Mouse (Mus musculus) kidney, postnatal 0 days (tissue): ENCODE data around the gene Wapl. TPM values are rescaled to one million over a fixed set of nuclear protein-coding genes. Genes with fewer than 3 reads are reported as not detected.

Source experiments
- ATAC-seq: fragments of 200-750 bp; cut with Nextera tagmentation; replicated peaks from 2 replicates; pipeline ENCODE4 v1.8.0; 2017; ENCODE audit warnings: low read depth, moderate number of reproducible peaks, moderate TSS enrichment, moderate library complexity; ENCODE audit not compliant: low FRiP score
- DNase-seq: peaks from one replicate; pipeline ENCODE4 v3.0.0-alpha.2; 2016; ENCODE audit warnings: low spot score
- H3K27ac ChIP-seq: fragments of 300-500 bp; sonication (generic); 2 replicates; pipeline ENCODE4 v1.5.1; 2014; ENCODE audit warnings: mild to moderate bottlenecking
- H3K27me3 ChIP-seq: fragments of 300-500 bp; sonication (generic); 2 replicates; pipeline ENCODE4 v1.6.1; 2014; ENCODE audit warnings: low read length, mixed read lengths; ENCODE audit not compliant: insufficient read depth
- H3K36me3 ChIP-seq: fragments of 300-500 bp; sonication (generic); 2 replicates; pipeline ENCODE4 v1.6.1; 2014; ENCODE audit warnings: low read length, mixed read lengths; ENCODE audit not compliant: insufficient read depth
- H3K4me1 ChIP-seq: fragments of 300-500 bp; sonication (generic); replicated peaks from 2 replicates; pipeline ENCODE4 v1.6.1; 2014; ENCODE audit warnings: antibody characterized with exemption, low read length, mixed read lengths; ENCODE audit not compliant: insufficient read depth
- H3K4me2 ChIP-seq: fragments of 300-500 bp; sonication (generic); 2 replicates; pipeline ENCODE4 v1.6.1; 2014; ENCODE audit warnings: mild to moderate bottlenecking, low read length, moderate library complexity, mixed read lengths
- H3K4me3 ChIP-seq: fragments of 300-500 bp; sonication (generic); replicated peaks from 2 replicates; pipeline ENCODE4 v1.5.1; 2014; ENCODE audit warnings: low read depth, low read length
- H3K9ac ChIP-seq: fragments of 300-500 bp; sonication (generic); 2 replicates; pipeline ENCODE4 v1.6.1; 2014; ENCODE audit warnings: low read depth, low read length
- H3K9me3 ChIP-seq: fragments of 300-500 bp; sonication (generic); replicated peaks from 2 replicates; pipeline ENCODE4 v1.6.1; 2016; ENCODE audit warnings: low read length, inconsistent platforms, mixed read lengths
- CTCF ChIP-seq: IDR thresholded peaks from 2 replicates; pipeline ENCODE4 v1.5.1; 2016; ENCODE audit warnings: antibody characterized with exemption, low read depth, mild to moderate bottlenecking, moderate library complexity
- WGBS: fragments of 180-500 bp; shearing (Covaris S2); extraction: QIAGEN DNeasy Blood & Tissue Kit; methylation state at CpG from one replicate; pipeline ENCODE4 v1.1.7; 2014; 5-methylcytosine and 5-hydroxymethylcytosine counted together
- polyA plus RNA-seq: library from polyadenylated mRNA; unstranded; fragments of >200 nt; fragmentation: Nextera tagmentation; extraction: Ambion mirVana; gene quantifications from 2 replicates; pipeline ENCODE4 v1.2.1, GENCODE M21; 2015

Wapl gene
- polyA plus RNA-seq, 1 experiment from 2014 or later: 25.0 TPM

- Histone ChIP-seq H3K9me3 (no peaks in the 10 kb centered on the region), H3K4me3 (no peak overlapping the region), H3K36me3 (no peaks in the 10 kb centered on the region), H3K27ac (no peak overlapping the region), H3K4me1 (peaks cover 9% of the 10 kb centered on the region; the same call in 1 of the 2 replicates), H3K4me2 (no peak overlapping the region), H3K27me3 (no peaks in the 10 kb centered on the region), H3K9ac (no peak overlapping the region)
- TF ChIP-seq CTCF: no peak
- WGBS: 76% methylated on average over 3 of the region's 3 CpGs
- ATAC-seq (no peak), DNase-seq (no peak)
Observed at GRCm38 (mm10) chr14:34773681-34774080, 100.0 kb downstream of the Wapl start.

- Histone ChIP-seq H3K9ac (no peak overlapping the region), H3K4me2 (no peak overlapping the region), H3K27ac (no peak overlapping the region), H3K36me3 (no peaks in the 10 kb centered on the region), H3K4me1 (peaks cover 6% of the 10 kb centered on the region; the same call in 1 of the 2 replicates), H3K4me3 (no peak overlapping the region), H3K9me3 (no peaks in the 10 kb centered on the region), H3K27me3 (no peaks in the 10 kb centered on the region)
- DNase-seq (no peak), ATAC-seq (no peak)
- no peak for TF ChIP-seq CTCF
- WGBS: 83% methylated on average over 6 of the region's 6 CpGs
Observed at GRCm38 (mm10) chr14:34774231-34774630, 100.5 kb downstream of the Wapl start.

- Histone ChIP-seq H3K27me3 (no peaks in the 10 kb centered on the region), H3K9me3 (no peaks in the 10 kb centered on the region), H3K4me3 (no peak overlapping the region), H3K4me1 (no peaks in the 10 kb centered on the region), H3K27ac (no peak overlapping the region), H3K36me3 (no peaks in the 10 kb centered on the region), H3K4me2 (no peak overlapping the region), H3K9ac (no peak overlapping the region)
- ATAC-seq (no peak), DNase-seq (no peak)
- 88% methylated on average over 12 of the region's 12 CpGs for WGBS
- TF ChIP-seq CTCF: no peak
Observed at GRCm38 (mm10) chr14:34776719-34777385, 103.1 kb downstream of the Wapl start.

GRCm38 (mm10) chr14:34777810-34778209 is 104.1 kb downstream of the Wapl start:
- H3K4me3 ChIP-seq: no peak overlapping the region
- ATAC-seq (0 out of 2 replicates have a peak, but pooled peaks have one; percentile 40), DNase-seq (peak; percentile 79)
- no peaks in the 10 kb centered on the region for H3K27me3 ChIP-seq
- H3K36me3 ChIP-seq: no peaks in the 10 kb centered on the region
- H3K9ac ChIP-seq: no peak overlapping the region
- peak; percentile 85 for TF ChIP-seq CTCF
- no peaks in the 10 kb centered on the region for H3K9me3 ChIP-seq
- no peak overlapping the region for H3K27ac ChIP-seq
- WGBS: 19% methylated on average over 10 of the region's 10 CpGs
- no peaks in the 10 kb centered on the region for H3K4me1 ChIP-seq
- H3K4me2 ChIP-seq: no peak overlapping the region

- no peak for TF ChIP-seq CTCF
- no peak overlapping the region for H3K27ac ChIP-seq
- H3K27me3 ChIP-seq: no peaks in the 10 kb centered on the region
- H3K9me3 ChIP-seq: no peaks in the 10 kb centered on the region
- no peaks in the 10 kb centered on the region for H3K4me1 ChIP-seq
- 83% methylated on average over 7 of the region's 7 CpGs for WGBS
- no peaks in the 10 kb centered on the region for H3K36me3 ChIP-seq
- H3K9ac ChIP-seq: no peak overlapping the region
- H3K4me2 ChIP-seq: no peak overlapping the region
- DNase-seq (no peak), ATAC-seq (no peak)
- H3K4me3 ChIP-seq: no peak overlapping the region
Observed at GRCm38 (mm10) chr14:34778760-34779159, 105.0 kb downstream of the Wapl start.

GRCm38 (mm10) chr14:34793406-34794037 is 119.8 kb downstream of the Wapl start:
- WGBS: 62% methylated on average over 1 of the region's 1 CpGs
- H3K9me3 ChIP-seq: no peaks in the 10 kb centered on the region
- no peak for ATAC-seq
- H3K27me3 ChIP-seq: no peaks in the 10 kb centered on the region
- H3K27ac ChIP-seq: no peak overlapping the region
- H3K4me1 ChIP-seq: no peaks in the 10 kb centered on the region
- H3K4me3 ChIP-seq: no peak overlapping the region
- no peak for TF ChIP-seq CTCF
- H3K36me3 ChIP-seq: no peaks in the 10 kb centered on the region
- no peak overlapping the region for H3K9ac ChIP-seq
- DNase-seq: no peak
- H3K4me2 ChIP-seq: no peak overlapping the region

Other genes starting within 250 kb of the Wapl start
- gene Bmpr1a, start 170.6 kb upstream of the Wapl start, polyA plus RNA-seq: 35.8 and 37.1 TPM in 2 replicates
- gene 9230112D13Rik, start 151.1 kb upstream of the Wapl start, polyA plus RNA-seq: not detected in 2 replicates
- gene Ldb3, start 85.2 kb upstream of the Wapl start, polyA plus RNA-seq: 0.50 and 0.51 TPM in 2 replicates
- 0.22 and 0.31 TPM in 2 replicates for gene Opn4, start 73.8 kb upstream of the Wapl start, polyA plus RNA-seq
- 0.65 and 0.91 TPM in 2 replicates for gene Grid1, start 146.2 kb downstream of the Wapl start, polyA plus RNA-seq